Mouse (Mus musculus) spleen, adult 2 months (tissue): ENCODE measurements around the gene Epha4.

Experiments
- CTCF ChIP-seq: fragments of 200-500 bp; IDR thresholded peaks from 2 replicates; pipeline ENCODE4 v1.5.1; 2011; ENCODE audit warnings: mild to moderate bottlenecking, inconsistent platforms; ENCODE audit not compliant: insufficient read depth, insufficient read length, insufficient replicate concordance; ENCODE audit errors: extremely low read depth
- POLR2A ChIP-seq: fragments of 200-500 bp; IDR thresholded peaks from 2 replicates; pipeline ENCODE4 v1.6.1; 2011; ENCODE audit warnings: low read depth, low read length, inconsistent platforms

DNA sequence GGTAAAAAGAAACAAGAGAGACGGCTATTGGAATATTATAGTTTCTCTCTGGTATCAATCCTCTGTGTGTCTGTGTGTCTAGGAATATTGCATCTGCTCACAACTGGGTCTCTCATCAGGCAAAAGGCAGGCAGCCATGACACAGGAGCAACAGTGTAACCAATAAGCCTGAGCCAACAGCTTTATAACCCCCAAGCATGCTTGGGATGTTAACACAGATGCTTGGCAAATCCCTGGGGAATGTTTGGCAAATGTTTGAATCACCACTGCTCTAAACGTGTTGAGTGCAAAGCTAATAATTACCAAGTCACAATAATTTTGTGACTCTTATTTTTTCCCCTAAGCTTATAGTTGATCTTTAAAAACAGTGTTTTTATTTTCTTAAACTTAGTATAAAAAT is 8.5 kb upstream of the Epha4 start:
- TF ChIP-seq POLR2A = no peak
- no peak for TF ChIP-seq CTCF
